Mouse (Mus musculus) ES-E14 (cell line): ENCODE data around the gene Hbp1.

Experiments used
- HCFC1 ChIP-seq: IDR thresholded peaks from 2 replicates; pipeline ENCODE4 v1.6.1; 2012; ENCODE audit warnings: low read length, inconsistent platforms, borderline replicate concordance; ENCODE audit not compliant: insufficient read depth
- ZC3H11A ChIP-seq: IDR thresholded peaks from 2 replicates; pipeline ENCODE4 v1.6.1; 2012; ENCODE audit warnings: low read depth, mild to moderate bottlenecking, inconsistent platforms, low read length, borderline replicate concordance

DNA sequence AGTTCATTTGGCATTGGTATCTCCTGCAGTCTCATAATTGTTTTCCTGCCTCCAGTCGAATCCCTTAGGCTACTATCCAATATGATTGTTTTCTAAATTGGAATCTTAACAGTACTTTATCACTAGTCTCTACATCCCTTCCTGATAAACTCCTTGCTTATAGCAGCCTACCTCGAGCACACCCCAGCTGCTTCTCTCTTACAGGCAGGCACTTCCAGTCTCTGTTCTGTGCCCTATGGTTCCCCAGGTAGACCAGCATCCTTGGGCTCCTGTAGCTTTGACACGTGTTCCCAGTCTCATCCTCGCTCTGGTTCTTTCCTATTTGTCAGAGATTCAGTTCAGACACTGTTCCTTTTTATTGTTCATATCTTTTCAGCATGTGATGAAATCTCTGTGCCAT is 66.0 kb downstream of the Hbp1 start:
- TF ChIP-seq ZC3H11A (no peak), HCFC1 (no peak)
